Mouse (Mus musculus) cerebellum, adult 2 months (tissue): ENCODE results near the gene Col1a1.

Experiments
- CTCF ChIP-seq: fragments of 200-500 bp; IDR thresholded peaks from 2 replicates; pipeline ENCODE4 v1.5.1; 2011; ENCODE audit warnings: low read depth, mild to moderate bottlenecking, control low read depth, low read length, moderate library complexity, borderline replicate concordance; ENCODE audit not compliant: insufficient read depth
- POLR2A ChIP-seq: fragments of 200-500 bp; IDR thresholded peaks from 2 replicates; pipeline ENCODE4 v1.6.1; 2011; ENCODE audit warnings: low read length, control low read depth, borderline replicate concordance; ENCODE audit not compliant: insufficient read depth

GRCm38 (mm10) chr11:95000128-95000527 lies 64.1 kb downstream of the Col1a1 start:
- TF ChIP-seq POLR2A (no peak), CTCF (no peak)
